Mouse (Mus musculus): Measurements from ENCODE around the gene Rpusd4. TPM values are rescaled to one million over a fixed set of nuclear protein-coding genes. Genes with fewer than 3 reads are reported as not detected.

The Rpusd4 gene
- total RNA-seq, 2 experiments from 2014 or later = 10.1 to 11.9 TPM

Other genes starting within 250 kb of the Rpusd4 start
- gene St3gal4, start 148.6 kb upstream of the Rpusd4 start, total RNA-seq (2021) = 10 to 100 TPM; 33.9 to 43.2 TPM
- gene Dcps, start 91.8 kb upstream of the Rpusd4 start, total RNA-seq (2021) = 10 to 100 TPM; 20.8 to 23.3 TPM
- 100 to 1,000 TPM in 1 of 2 experiments, 10 to 100 TPM in 1; 98.2 to 100 TPM for gene Srpr, start 67.7 kb upstream of the Rpusd4 start, total RNA-seq (2021)
- gene Tirap, start 67.6 kb upstream of the Rpusd4 start, total RNA-seq (2021) = 1 to 10 TPM; 6.6 to 8.0 TPM
- 10 to 100 TPM; 82.4 to 91.3 TPM for gene Foxred1, start 56.8 kb upstream of the Rpusd4 start, total RNA-seq (2021)
- 10 to 100 TPM; 14.3 to 16.7 TPM for gene Fam118b, start 60 bp upstream of the Rpusd4 start, total RNA-seq (2021)
- 10 to 100 TPM; 19.7 to 31.2 TPM for gene Cdon, start 153.3 kb downstream of the Rpusd4 start, total RNA-seq (2021)

All from heart, postnatal 10 days (tissue).